Comparison of ENCODE assay signal across 20 mouse cellular contexts in the genomic region with DNA sequence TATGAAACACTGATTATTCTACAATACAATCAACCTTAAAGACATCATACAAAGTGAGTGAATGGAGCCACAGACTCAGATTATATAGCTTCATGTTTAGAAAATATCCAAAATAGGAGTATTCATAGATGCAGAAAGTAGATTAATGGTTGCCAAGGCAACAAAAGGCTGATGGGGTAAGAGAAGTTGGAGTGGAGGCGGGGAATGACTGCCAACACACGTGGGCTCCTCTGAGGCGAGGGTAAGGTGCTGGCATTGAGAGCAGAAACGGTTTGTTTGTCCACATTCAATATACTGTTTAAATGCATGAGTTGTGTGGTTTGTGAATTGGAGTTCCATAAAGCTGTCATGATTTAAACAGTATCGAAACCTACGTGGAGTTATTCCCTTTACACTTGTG. TPM values are rescaled to one million over a fixed set of nuclear protein-coding genes. Genes with fewer than 3 reads are reported as not detected.
DNase-seq lines count a peak whose midpoint lies in the region; ATAC-seq and TF ChIP-seq lines count a peak whose summit lies in the region.
"Had no signal": no experiment of that assay in that cellular context is flagged by ENCODE, and none has a peak within 500 bp of the region (broad histone marks: within the 10 kb centered on the region; RNA-seq: fewer than 3 reads in every experiment).

No protein-coding gene starts in this region.

- ATAC-seq in forebrain, embryonic 14.5 days, result no peak
- ATAC-seq in forebrain, embryonic 13.5 days, result no peak
- no peak for ATAC-seq in hindbrain, postnatal 0 days
- ATAC-seq in hindbrain, embryonic 12.5 days (ENCODE audit: low FRiP score), result no peak
- no peak for ATAC-seq in midbrain, postnatal 0 days (ENCODE audit: low FRiP score)
- ATAC-seq: forebrain, embryonic 16.5 days; intestine, embryonic 15.5 days; Patski had no signal

- peak; percentile 30 for DNase-seq in forebrain, embryonic 14.5 days (ENCODE audit: low spot score)
- DNase-seq in hindbrain, postnatal 0 days (ENCODE audit: low spot score), result peak; percentile 52
- DNase-seq in midbrain, postnatal 0 days (ENCODE audit: low spot score), result peak; percentile 26
- no peak for DNase-seq in midbrain, embryonic 10.5 days (ENCODE audit: low spot score)
- DNase-seq in T-cell, adult 2 months (ENCODE audit: low spot score), result no peak
- DNase-seq: adrenal gland, adult 2 months; adrenal gland, postnatal 14 days; cerebellum, adult 18-20 months; cerebellum, adult 9-10 months; gastrocnemius, postnatal 14 days; heart, adult 11 months had no signal

- no peaks in the 10 kb centered on the region for H3K36me3 ChIP-seq in forebrain, embryonic 14.5 days (ENCODE audit: control insufficient read depth, insufficient read depth, low read length)
- no peaks in the 10 kb centered on the region for H3K36me3 ChIP-seq in forebrain, embryonic 13.5 days (ENCODE audit: poor library complexity, severe bottlenecking)
- no peaks in the 10 kb centered on the region for H3K36me3 ChIP-seq in hindbrain, postnatal 0 days (ENCODE audit: insufficient read depth, low read length)
- H3K36me3 ChIP-seq in hindbrain, embryonic 12.5 days, result no peaks in the 10 kb centered on the region
- H3K36me3 ChIP-seq in midbrain, postnatal 0 days (ENCODE audit: insufficient read depth, low read length), result no peaks in the 10 kb centered on the region
- H3K36me3 ChIP-seq in midbrain, embryonic 10.5 days, result no peaks in the 10 kb centered on the region
- H3K36me3 ChIP-seq: forebrain, embryonic 10.5 days; hindbrain, embryonic 15.5 days; intestine, embryonic 15.5 days had no signal

- H3K9me3 ChIP-seq in forebrain, embryonic 14.5 days (replicated peaks; ENCODE audit: control insufficient read depth, low read length), result no peaks in the 10 kb centered on the region
- H3K9me3 ChIP-seq in forebrain, embryonic 13.5 days (replicated peaks), result no peaks in the 10 kb centered on the region
- H3K9me3 ChIP-seq in hindbrain, postnatal 0 days (ENCODE audit: low read length), result no peaks in the 10 kb centered on the region
- H3K9me3 ChIP-seq in hindbrain, embryonic 12.5 days (replicated peaks), result no peaks in the 10 kb centered on the region
- no peaks in the 10 kb centered on the region for H3K9me3 ChIP-seq in midbrain, postnatal 0 days (ENCODE audit: low read length)
- H3K9me3 ChIP-seq in midbrain, embryonic 10.5 days (replicated peaks), result no peaks in the 10 kb centered on the region
- H3K9me3 ChIP-seq: forebrain, embryonic 10.5 days; hindbrain, embryonic 15.5 days; intestine, embryonic 15.5 days had no signal

- WGBS in forebrain, embryonic 14.5 days, result 54% methylated on average over 6 of the region's 6 CpGs
- 70% methylated on average over 6 of the region's 6 CpGs for WGBS in forebrain, embryonic 13.5 days
- 45% methylated on average over 6 of the region's 6 CpGs for WGBS in hindbrain, postnatal 0 days
- 80% methylated on average over 6 of the region's 6 CpGs for WGBS in hindbrain, embryonic 12.5 days
- 44% methylated on average over 6 of the region's 6 CpGs for WGBS in midbrain, postnatal 0 days
- WGBS in midbrain, embryonic 10.5 days, result 85% methylated on average over 6 of the region's 6 CpGs

- no peak overlapping the region for H3K4me2 ChIP-seq in forebrain, embryonic 14.5 days (ENCODE audit: low read length)
- H3K4me2 ChIP-seq in forebrain, embryonic 13.5 days, result no peak overlapping the region
- no peak overlapping the region for H3K4me2 ChIP-seq in hindbrain, postnatal 0 days (ENCODE audit: low read depth, low read length)
- no peak overlapping the region for H3K4me2 ChIP-seq in hindbrain, embryonic 12.5 days (replicated peaks)
- H3K4me2 ChIP-seq in midbrain, postnatal 0 days (ENCODE audit: low read depth, low read length, poor library complexity, severe bottlenecking), result no peak overlapping the region
- H3K4me2 ChIP-seq: heart, embryonic 11.5 days; hindbrain, embryonic 15.5 days; intestine, embryonic 15.5 days had no signal

- H3K4me3 ChIP-seq in forebrain, embryonic 14.5 days (ENCODE audit: low read depth, low read length), result no peak overlapping the region
- no peak overlapping the region for H3K4me3 ChIP-seq in forebrain, embryonic 13.5 days
- H3K4me3 ChIP-seq in hindbrain, postnatal 0 days (ENCODE audit: low read length), result no peak overlapping the region
- no peak overlapping the region for H3K4me3 ChIP-seq in hindbrain, embryonic 12.5 days
- H3K4me3 ChIP-seq in midbrain, postnatal 0 days (ENCODE audit: low read depth, low read length), result no peak overlapping the region
- no peak overlapping the region for H3K4me3 ChIP-seq in midbrain, embryonic 10.5 days
- H3K4me3 ChIP-seq: forebrain, embryonic 10.5 days; gastrocnemius, adult 2 months; hindbrain, embryonic 15.5 days; intestine, embryonic 15.5 days had no signal

- no peaks in the 10 kb centered on the region for H3K27me3 ChIP-seq in forebrain, embryonic 14.5 days (replicated peaks; ENCODE audit: control insufficient read depth, insufficient read depth, low read length)
- H3K27me3 ChIP-seq in forebrain, embryonic 13.5 days, result no peaks in the 10 kb centered on the region
- no peaks in the 10 kb centered on the region for H3K27me3 ChIP-seq in hindbrain, postnatal 0 days (ENCODE audit: insufficient read depth, low read length)
- H3K27me3 ChIP-seq in hindbrain, embryonic 12.5 days, result no peaks in the 10 kb centered on the region
- H3K27me3 ChIP-seq in midbrain, postnatal 0 days (ENCODE audit: insufficient read depth, low read length), result no peaks in the 10 kb centered on the region
- H3K27me3 ChIP-seq in midbrain, embryonic 10.5 days (ENCODE audit: low read depth, poor library complexity, severe bottlenecking), result no peaks in the 10 kb centered on the region
- H3K27me3 ChIP-seq: hindbrain, embryonic 15.5 days; intestine, embryonic 15.5 days; Patski had no signal

- H3K4me1 ChIP-seq in forebrain, embryonic 14.5 days (ENCODE audit: control insufficient read depth, insufficient read depth, low read length), result no peaks in the 10 kb centered on the region
- peaks cover 3% of the 10 kb centered on the region; the same call in 1 of the 2 replicates for H3K4me1 ChIP-seq in forebrain, embryonic 13.5 days
- H3K4me1 ChIP-seq in hindbrain, postnatal 0 days (ENCODE audit: insufficient read depth, low read length), result 0 out of 2 replicates have a peak, but pooled peaks cover 4% of the 10 kb centered on the region
- H3K4me1 ChIP-seq in hindbrain, embryonic 12.5 days, result no peaks in the 10 kb centered on the region
- no peaks in the 10 kb centered on the region for H3K4me1 ChIP-seq in midbrain, postnatal 0 days (ENCODE audit: insufficient read depth, low read length)
- no peaks in the 10 kb centered on the region for H3K4me1 ChIP-seq in midbrain, embryonic 10.5 days
- H3K4me1 ChIP-seq: forebrain, embryonic 10.5 days had no signal

- H3K9ac ChIP-seq in forebrain, embryonic 14.5 days (ENCODE audit: low read length), result no peak overlapping the region
- no peak overlapping the region for H3K9ac ChIP-seq in forebrain, embryonic 13.5 days
- no peak overlapping the region for H3K9ac ChIP-seq in hindbrain, postnatal 0 days (replicated peaks; ENCODE audit: low read length)
- H3K9ac ChIP-seq in hindbrain, embryonic 12.5 days, result no peak overlapping the region
- H3K9ac ChIP-seq in midbrain, postnatal 0 days (replicated peaks; ENCODE audit: low read length, poor library complexity, severe bottlenecking), result no peak overlapping the region
- H3K9ac ChIP-seq: hindbrain, embryonic 15.5 days; intestine, embryonic 15.5 days had no signal

- no peak for TF ChIP-seq CTCF in hindbrain, postnatal 0 days (IDR thresholded peaks at IDR 0.05; ENCODE audit: low read depth)
- TF ChIP-seq CTCF in midbrain, postnatal 0 days (IDR thresholded peaks at IDR 0.05), result no peak

- no peak overlapping the region for H3K27ac ChIP-seq in forebrain, embryonic 14.5 days (ENCODE audit: low read depth, low read length)
- no peak overlapping the region for H3K27ac ChIP-seq in forebrain, embryonic 13.5 days
- H3K27ac ChIP-seq in hindbrain, postnatal 0 days, result no peak overlapping the region
- no peak overlapping the region for H3K27ac ChIP-seq in hindbrain, embryonic 12.5 days
- H3K27ac ChIP-seq in midbrain, postnatal 0 days (ENCODE audit: low read depth, low read length), result no peak overlapping the region
- no peak overlapping the region for H3K27ac ChIP-seq in midbrain, embryonic 10.5 days (replicated peaks)
- H3K27ac ChIP-seq: forebrain, embryonic 10.5 days; gastrocnemius, adult 2 months; hindbrain, embryonic 15.5 days; intestine, embryonic 15.5 days had no signal

RNA-seq across cellular contexts. Expression of a gene that starts 56.9 kb away (rescaled TPM):
- polyA plus RNA-seq in forebrain, embryonic 14.5 days (2014; fragmentation: Nextera tagmentation; extraction: Ambion mirVana), result 0.69 and 2.1 TPM in 2 replicates
- polyA plus RNA-seq in forebrain, embryonic 13.5 days (2015; fragmentation: Nextera tagmentation; extraction: Ambion mirVana), result 0.65 and 0.96 TPM in 2 replicates
- 15.1 and 17.1 TPM in 2 replicates for total RNA-seq in hindbrain, postnatal 0 days (2014; rRNA removed)
- polyA plus RNA-seq in hindbrain, postnatal 0 days (2015; fragmentation: Nextera tagmentation; extraction: Ambion mirVana), result 4.8 and 5.8 TPM in 2 replicates
- polyA plus RNA-seq in hindbrain, embryonic 12.5 days (2016; fragmentation: Nextera tagmentation; extraction: Ambion mirVana), result 7.1 and 9.0 TPM in 2 replicates
- total RNA-seq in midbrain, postnatal 0 days (2014; rRNA removed), result 12.7 and 17.9 TPM in 2 replicates
- polyA plus RNA-seq in midbrain, postnatal 0 days (2015; fragmentation: Nextera tagmentation; extraction: Ambion mirVana), result 4.5 and 4.9 TPM in 2 replicates
- polyA plus RNA-seq in midbrain, embryonic 10.5 days (2016; fragmentation: Nextera tagmentation; extraction: Ambion mirVana), result 0.41 and 1.0 TPM in 2 replicates

Comparison
In these comparisons a context has a peak if more than half of its experiments do, and no peak if none do; other contexts are left out.
1. DNase-seq: peak in forebrain, embryonic 14.5 days (single experiment), hindbrain, postnatal 0 days (single experiment) and midbrain, postnatal 0 days (single experiment); none in midbrain, embryonic 10.5 days (single experiment) and T-cell, adult 2 months (single experiment).